Mouse (Mus musculus): Measurements from ENCODE around the gene Hao2.

- TF ChIP-seq POLR2A (IDR thresholded peaks at IDR 0.05; ENCODE audit: control insufficient read depth, low read depth, low read length) (no peak), CTCF (IDR thresholded peaks at IDR 0.05; ENCODE audit: control insufficient read depth, insufficient read depth, insufficient replicate concordance, low read depth, low read length) (no peak)
Measured at GRCm38 (mm10) chr3:98853051-98853450, 40.0 kb downstream of the Hao2 start.
